8 mouse cellular contexts compared by ENCODE assay signal in the genomic region with DNA sequence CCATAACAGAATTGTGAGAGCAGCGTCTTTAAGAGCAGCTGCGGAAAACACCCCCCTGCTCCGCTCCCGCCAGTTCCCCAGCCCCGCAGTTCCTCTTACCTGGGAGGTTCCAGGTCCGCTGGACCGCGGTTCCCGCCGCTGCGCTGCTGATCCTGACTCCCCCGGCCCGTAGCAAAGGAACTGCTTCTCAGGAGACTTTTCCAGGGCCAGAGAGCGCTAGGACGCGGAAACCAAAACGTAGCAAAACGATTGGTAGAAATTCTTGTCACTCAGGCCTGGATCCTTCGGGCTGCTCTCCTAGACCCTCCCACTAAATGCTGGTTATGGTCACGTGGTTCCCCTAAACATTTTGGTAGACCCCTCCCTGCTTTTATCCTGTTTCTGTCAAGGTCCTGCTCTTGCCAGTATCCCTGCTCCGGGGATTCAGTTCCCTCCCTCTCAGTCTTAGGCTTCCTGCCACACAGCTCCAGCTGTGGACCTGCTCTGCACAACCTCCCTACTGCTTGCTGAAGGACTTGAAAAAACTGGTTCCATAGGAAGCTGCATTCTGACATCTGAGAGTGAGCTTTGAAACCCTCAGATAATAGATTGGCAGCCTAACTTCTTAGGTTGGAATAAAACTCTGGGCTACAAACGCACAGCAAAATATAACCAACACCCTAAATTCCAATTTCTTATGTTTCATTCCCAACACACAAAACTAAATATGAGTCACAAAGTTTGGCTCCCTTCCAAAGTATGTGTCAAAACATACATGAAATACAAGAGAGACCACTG. TPM values are rescaled to one million over a fixed set of nuclear protein-coding genes. Genes with fewer than 3 reads are reported as not detected.
DNase-seq lines count a peak whose midpoint lies in the region; ATAC-seq and TF ChIP-seq lines count a peak whose summit lies in the region.

A gene (minus strand): TSS at position 228 of the 777 bp plus-strand sequence.

- peak within 1 kb of the TSS; percentile 79 for H3K9ac ChIP-seq in forebrain, embryonic 11.5 days (ENCODE audit: low read length)
- peak within 1 kb of the TSS; percentile 86 for H3K9ac ChIP-seq in heart, embryonic 14.5 days (ENCODE audit: low read length)
- H3K9ac ChIP-seq in liver, embryonic 14.5 days (replicated peaks) = peak within 1 kb of the TSS; percentile 67
- peak within 1 kb of the TSS; percentile 55 for H3K9ac ChIP-seq in neural tube, embryonic 12.5 days

- no peaks in the 10 kb centered on the region for H3K36me3 ChIP-seq in forebrain, embryonic 11.5 days (ENCODE audit: control insufficient read depth, insufficient read depth, low read length)
- H3K36me3 ChIP-seq in heart, embryonic 14.5 days (ENCODE audit: control insufficient read depth, insufficient read depth, low read length) = no peaks in the 10 kb centered on the region
- H3K36me3 ChIP-seq in liver, embryonic 14.5 days (replicated peaks; ENCODE audit: control insufficient read depth, insufficient read depth, low read depth) = no peaks in the 10 kb centered on the region
- H3K36me3 ChIP-seq in neural tube, embryonic 12.5 days = no peaks in the 10 kb centered on the region
- H3K36me3 ChIP-seq in thymus, adult 2 months (ENCODE audit: control insufficient read depth, insufficient read depth, low read length) = no peaks in the 10 kb centered on the region

- H3K4me1 ChIP-seq in forebrain, embryonic 11.5 days (replicated peaks; ENCODE audit: control insufficient read depth, insufficient read depth, low read length) = no peaks in the 10 kb centered on the region
- H3K4me1 ChIP-seq in heart, embryonic 14.5 days (ENCODE audit: control insufficient read depth in 2 of 2, insufficient read depth in 2 of 2, low read length in 2 of 2) = peaks cover 0 to 3% of the 10 kb centered on the region in 2 experiments; a peak in 1 of 4 replicates
- H3K4me1 ChIP-seq in liver, embryonic 14.5 days (replicated peaks; ENCODE audit: control insufficient read depth in 2 of 2, insufficient read depth in 2 of 2, low read length in 1 of 2) = 0 out of 4 replicates have a peak, but pooled peaks cover 0 to 2% of the 10 kb centered on the region in 2 experiments
- H3K4me1 ChIP-seq in neural tube, embryonic 12.5 days = no peaks in the 10 kb centered on the region
- H3K4me1 ChIP-seq in thymus, adult 2 months (replicated peaks; ENCODE audit: control insufficient read depth, insufficient read depth, low read length) = peaks cover 4% of the 10 kb centered on the region; the same call in 1 of the 2 replicates

- H3K9me3 ChIP-seq in forebrain, embryonic 11.5 days (ENCODE audit: control insufficient read depth, low read length) = no peaks in the 10 kb centered on the region
- H3K9me3 ChIP-seq in heart, embryonic 14.5 days (ENCODE audit: control insufficient read depth, low read length) = no peaks in the 10 kb centered on the region
- no peaks in the 10 kb centered on the region for H3K9me3 ChIP-seq in liver, embryonic 14.5 days (ENCODE audit: control insufficient read depth, low read length)
- no peaks in the 10 kb centered on the region for H3K9me3 ChIP-seq in neural tube, embryonic 12.5 days

- TF ChIP-seq CTCF in liver, embryonic 14.5 days (IDR thresholded peaks at IDR 0.05; ENCODE audit: low read depth) = no peak
- TF ChIP-seq CTCF in thymus, adult 2 months (IDR thresholded peaks at IDR 0.05; ENCODE audit: borderline replicate concordance, control insufficient read depth, extremely low read depth, insufficient read depth, low read length, poor library complexity) = no peak

- no peaks in the 10 kb centered on the region for H3K27me3 ChIP-seq in forebrain, embryonic 11.5 days (ENCODE audit: control insufficient read depth, insufficient read depth, low read length)
- H3K27me3 ChIP-seq in heart, embryonic 14.5 days (ENCODE audit: control insufficient read depth, insufficient read depth, low read length) = no peaks in the 10 kb centered on the region
- H3K27me3 ChIP-seq in liver, embryonic 14.5 days (ENCODE audit: control insufficient read depth, insufficient read depth, low read length) = no peaks in the 10 kb centered on the region
- no peaks in the 10 kb centered on the region for H3K27me3 ChIP-seq in neural tube, embryonic 12.5 days (replicated peaks)
- no peaks in the 10 kb centered on the region for H3K27me3 ChIP-seq in thymus, adult 2 months (ENCODE audit: control insufficient read depth, insufficient read depth, low read length)

- DNase-seq in 3T3-L1 (ENCODE audit: low read depth, low spot score) = peak; percentile 71
- peak; percentile 78 for DNase-seq in adrenal gland, postnatal 10 days
- DNase-seq in forebrain, embryonic 11.5 days (ENCODE audit: low spot score) = peak; percentile 83
- peak; percentile 77 for DNase-seq in kidney, postnatal 10 days
- DNase-seq in liver, embryonic 14.5 days (ENCODE audit: low read depth in 3 of 3, low spot score in 3 of 3) = peak; percentile 40 to 49 (median 48)
- DNase-seq in thymus, adult 2 months = peak; percentile 40

- TF ChIP-seq POLR2A in thymus, adult 2 months (IDR thresholded peaks at IDR 0.05; ENCODE audit: control insufficient read depth, extremely low read depth, insufficient read depth, low read length, poor library complexity) = no peak

- 4% methylated on average over 22 of the region's 22 CpGs for WGBS in forebrain, embryonic 11.5 days
- 2% methylated on average over 22 of the region's 22 CpGs for WGBS in heart, embryonic 14.5 days
- WGBS in liver, embryonic 14.5 days (ENCODE audit: insufficient replicate concordance) = 4% methylated on average over 22 of the region's 22 CpGs
- WGBS in neural tube, embryonic 12.5 days = 4% methylated on average over 22 of the region's 22 CpGs
- 5% methylated on average over 22 of the region's 22 CpGs for WGBS in thymus, adult 2 months

- TF ChIP-seq EP300 in liver, embryonic 14.5 days (IDR thresholded peaks at IDR 0.05; ENCODE audit: low read depth) = no peak

- no peak within 1 kb of the TSS for H3K27ac ChIP-seq in forebrain, embryonic 11.5 days (ENCODE audit: low read depth, low read length)
- H3K27ac ChIP-seq in heart, embryonic 14.5 days (replicated peaks in 1 of 2; ENCODE audit: control insufficient read depth in 1 of 2, insufficient read depth in 1 of 2, low read depth in 2 of 2, low read length in 2 of 2) = peak within 1 kb of the TSS; percentile 59 to 71
- H3K27ac ChIP-seq in liver, embryonic 14.5 days = no peak within 1 kb of the TSS
- no peak within 1 kb of the TSS for H3K27ac ChIP-seq in neural tube, embryonic 12.5 days
- no peak within 1 kb of the TSS; the same call in 1 of the 2 replicates for H3K27ac ChIP-seq in thymus, adult 2 months (ENCODE audit: control insufficient read depth, insufficient read depth, low read length)

- peak within 1 kb of the TSS; percentile 64 for H3K4me3 ChIP-seq in forebrain, embryonic 11.5 days (ENCODE audit: low read depth, low read length)
- peak within 1 kb of the TSS; percentile 78 to 81 for H3K4me3 ChIP-seq in heart, embryonic 14.5 days (ENCODE audit: control insufficient read depth in 1 of 2, insufficient read depth in 1 of 2, low read depth in 1 of 2, low read length in 2 of 2)
- H3K4me3 ChIP-seq in liver, embryonic 14.5 days (ENCODE audit: insufficient read depth in 1 of 2, low read depth in 2 of 2, low read length in 2 of 2) = peak within 1 kb of the TSS; percentile 62 to 81
- H3K4me3 ChIP-seq in neural tube, embryonic 12.5 days = peak within 1 kb of the TSS; percentile 59
- H3K4me3 ChIP-seq in thymus, adult 2 months (ENCODE audit: control insufficient read depth, insufficient read depth, low read length) = peak within 1 kb of the TSS; percentile 98

- ATAC-seq in forebrain, embryonic 11.5 days (replicated peaks; ENCODE audit: low FRiP score) = peak; percentile 99
- ATAC-seq in heart, embryonic 14.5 days (ENCODE audit: insufficient number of reproducible peaks, insufficient read depth, low FRiP score, low read depth) = peak; percentile 97
- peak; percentile 90 for ATAC-seq in liver, embryonic 14.5 days (ENCODE audit: insufficient read depth)
- peak; percentile 97 for ATAC-seq in neural tube, embryonic 12.5 days (ENCODE audit: low FRiP score, low read depth)

- H3K4me2 ChIP-seq in forebrain, embryonic 11.5 days (ENCODE audit: low read depth, low read length, severe bottlenecking) = peak within 1 kb of the TSS; percentile 55
- H3K4me2 ChIP-seq in heart, embryonic 14.5 days (ENCODE audit: low read length) = peak within 1 kb of the TSS; percentile 69
- peak within 1 kb of the TSS; percentile 61 for H3K4me2 ChIP-seq in liver, embryonic 14.5 days (ENCODE audit: low read depth)
- H3K4me2 ChIP-seq in neural tube, embryonic 12.5 days (replicated peaks) = peak within 1 kb of the TSS; percentile 68

RNA-seq across cellular contexts. Expression of the gene that starts here (rescaled TPM):
- total RNA-seq in adrenal gland, postnatal 10 days (2021) = 1 to 10 TPM; 3.7 to 4.8 TPM
- 8.6 and 8.7 TPM in 2 replicates for polyA plus RNA-seq in forebrain, embryonic 11.5 days (2014; fragmentation: Nextera tagmentation; extraction: Ambion mirVana)
- 5.0 and 5.4 TPM in 2 replicates for polyA plus RNA-seq in heart, embryonic 14.5 days (2014; fragmentation: Nextera tagmentation; extraction: Ambion mirVana)
- 0.31 and 0.64 TPM in 2 replicates for polyA plus RNA-seq in liver, embryonic 14.5 days (2012; rRNA removed)
- 1.6 and 1.7 TPM in 2 replicates for polyA plus RNA-seq in liver, embryonic 14.5 days (2014; fragmentation: Nextera tagmentation; extraction: Ambion mirVana)
- polyA plus RNA-seq in neural tube, embryonic 12.5 days (2016; fragmentation: Nextera tagmentation; extraction: Ambion mirVana) = 3.5 and 4.0 TPM in 2 replicates
- polyA plus RNA-seq in thymus, adult 2 months (2012; rRNA removed) = 0.19 and 0.35 TPM in 2 replicates

Comparison
In these comparisons a context has a peak if more than half of its experiments do, and no peak if none do; other contexts are left out.
1. Peak in DNase-seq and H3K4me3 ChIP-seq in thymus, adult 2 months; RNA of the gene not detected or under 1 TPM.
2. H3K27ac ChIP-seq: peak in heart, embryonic 14.5 days (2 of 2); none in forebrain, embryonic 11.5 days (single experiment), liver, embryonic 14.5 days (single experiment), neural tube, embryonic 12.5 days (single experiment) and thymus, adult 2 months (single experiment).
3. Peak in every context shown above with its lines, with median percentiles within 50 percentile points of each other: DNase-seq, ATAC-seq, H3K4me2 ChIP-seq, H3K4me3 ChIP-seq and H3K9ac ChIP-seq.